Mouse (Mus musculus) midbrain, embryonic 14.5 days (tissue): ENCODE measurements around the gene Camta1. TPM values are rescaled to one million over a fixed set of nuclear protein-coding genes. Genes with fewer than 3 reads are reported as not detected.
A peak's percentile ranks its signal among the peaks of the same experiment; 100 is the strongest.

Experiments used
- ATAC-seq: fragments of 200-750 bp; cut with Nextera tagmentation; 2 replicates; pipeline ENCODE4 v1.8.0; 2017; ENCODE audit warnings: moderate number of reproducible peaks, moderate library complexity; ENCODE audit not compliant: low FRiP score, low TSS enrichment
- DNase-seq: peaks from one replicate; pipeline ENCODE4 v3.0.0-alpha.2; 2015
- H3K27ac ChIP-seq: fragments of 300-500 bp; sonication (generic); replicated peaks from 2 replicates; pipeline ENCODE4 v1.5.1; 2014; ENCODE audit warnings: mild to moderate bottlenecking, low read depth, low read length, moderate library complexity
- H3K27me3 ChIP-seq: fragments of 300-500 bp; sonication (generic); 2 replicates; pipeline ENCODE4 v1.6.1; 2014; ENCODE audit warnings: low read length, control low read depth, mixed read lengths; ENCODE audit not compliant: control insufficient read depth, insufficient read depth
- H3K36me3 ChIP-seq: fragments of 300-500 bp; sonication (generic); 2 replicates; pipeline ENCODE4 v1.6.1; 2014; ENCODE audit warnings: low read length, control low read depth; ENCODE audit not compliant: control insufficient read depth, insufficient read depth
- H3K4me1 ChIP-seq: fragments of 300-500 bp; sonication (generic); 2 replicates; pipeline ENCODE4 v1.6.1; 2014; ENCODE audit warnings: mild to moderate bottlenecking, antibody characterized with exemption, low read length, control low read depth; ENCODE audit not compliant: control insufficient read depth, insufficient read depth
- H3K4me2 ChIP-seq: fragments of 300-500 bp; sonication (generic); 2 replicates; pipeline ENCODE4 v1.6.1; 2014; ENCODE audit warnings: mild to moderate bottlenecking, low read length, moderate library complexity
- H3K4me3 ChIP-seq: fragments of 300-500 bp; sonication (generic); replicated peaks from 2 replicates; pipeline ENCODE4 v1.5.1; 2014; ENCODE audit warnings: low read depth, low read length
- H3K9ac ChIP-seq: fragments of 300-500 bp; sonication (generic); replicated peaks from 2 replicates; pipeline ENCODE4 v1.6.1; 2014; ENCODE audit warnings: mild to moderate bottlenecking, low read length, moderate library complexity
- H3K9me3 ChIP-seq: fragments of 300-500 bp; sonication (generic); 2 replicates; pipeline ENCODE4 v1.6.1; 2016; ENCODE audit warnings: low read length, control low read depth, mixed read lengths; ENCODE audit not compliant: control insufficient read depth
- WGBS: fragments of 180-500 bp; shearing (Covaris S2); extraction: QIAGEN DNeasy Blood & Tissue Kit; methylation state at CpG from one replicate; pipeline ENCODE4 v1.1.7; 2014; 5-methylcytosine and 5-hydroxymethylcytosine counted together
- polyA plus RNA-seq: library from polyadenylated mRNA; unstranded; fragments of >200 nt; fragmentation: Nextera tagmentation; extraction: Ambion mirVana; gene quantifications from 2 replicates; pipeline ENCODE4 v1.2.1, GENCODE M21; 2014

Camta1 gene
- polyA plus RNA-seq, 1 experiment from 2014 or later = 157 TPM

GRCm38 (mm10) chr4:151232028-151232427 is 629.6 kb downstream of the Camta1 start:
- WGBS = 83% methylated on average over 3 of the region's 3 CpGs
- H3K27ac ChIP-seq = no peak overlapping the region
- H3K4me1 ChIP-seq = 0 out of 2 replicates have a peak, but pooled peaks cover 3% of the 10 kb centered on the region
- ATAC-seq (no peak), DNase-seq (no peak)
- H3K9me3 ChIP-seq = no peaks in the 10 kb centered on the region
- H3K36me3 ChIP-seq = no peaks in the 10 kb centered on the region
- H3K9ac ChIP-seq = no peak overlapping the region
- no peak overlapping the region for H3K4me3 ChIP-seq
- H3K27me3 ChIP-seq = no peaks in the 10 kb centered on the region
- no peak overlapping the region for H3K4me2 ChIP-seq

DNA sequence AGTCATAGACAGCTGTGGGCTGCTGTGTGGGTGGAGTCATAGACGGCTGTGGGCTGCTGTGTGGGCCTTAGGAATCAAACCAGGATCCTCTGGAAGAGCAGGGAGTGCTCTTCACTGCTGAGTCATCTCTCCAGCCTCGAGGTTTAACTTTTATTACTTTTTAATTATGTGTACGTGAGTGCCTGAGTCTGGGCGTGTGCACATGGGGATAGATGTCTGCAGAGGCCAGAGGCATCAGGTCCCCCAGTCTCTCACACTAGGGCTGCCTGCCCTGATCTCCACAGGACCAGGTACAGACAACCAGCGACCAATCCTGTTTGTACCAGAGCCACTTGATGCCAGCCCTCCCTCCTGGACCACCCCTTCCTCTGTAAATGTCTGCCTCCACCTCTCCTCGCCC is 632.6 kb downstream of the Camta1 start:
- no peak for DNase-seq
- Histone ChIP-seq H3K4me1 (peaks cover 10% of the 10 kb centered on the region), H3K27ac (no peak overlapping the region), H3K36me3 (no peaks in the 10 kb centered on the region), H3K27me3 (no peaks in the 10 kb centered on the region), H3K9ac (no peak overlapping the region), H3K9me3 (no peaks in the 10 kb centered on the region), H3K4me3 (no peak overlapping the region), H3K4me2 (no peak overlapping the region)
- WGBS = 77% methylated on average over 6 of the region's 6 CpGs
- ATAC-seq = no peak

DNA sequence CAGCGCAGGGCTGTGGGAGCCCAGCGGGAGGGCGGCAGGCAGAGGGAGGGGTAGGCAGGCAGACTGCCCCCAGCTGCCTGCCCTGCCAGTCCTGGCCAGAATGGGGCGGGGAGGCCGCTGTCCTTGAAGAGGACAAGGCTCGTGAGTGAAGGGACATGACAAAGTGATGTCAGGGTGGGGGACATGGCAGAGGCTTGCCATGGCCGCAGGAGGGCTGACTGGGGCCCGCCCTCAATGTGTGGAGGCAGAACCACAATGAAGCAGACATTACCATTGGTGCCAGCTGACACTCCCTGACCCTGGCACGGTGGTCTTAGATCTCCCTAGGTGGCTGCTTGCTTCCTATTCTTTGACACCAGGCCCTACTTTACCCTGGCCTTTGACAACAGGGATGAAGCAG is 635.2 kb downstream of the Camta1 start:
- Histone ChIP-seq H3K36me3 (no peaks in the 10 kb centered on the region), H3K4me2 (no peak overlapping the region), H3K9ac (no peak overlapping the region), H3K27ac (no peak overlapping the region), H3K27me3 (no peaks in the 10 kb centered on the region), H3K9me3 (no peaks in the 10 kb centered on the region), H3K4me1 (peaks cover 29% of the 10 kb centered on the region), H3K4me3 (no peak overlapping the region)
- ATAC-seq = no peak
- DNase-seq = peak; percentile 8
- WGBS = 16% methylated on average over 9 of the region's 9 CpGs

- H3K27ac ChIP-seq = no peak overlapping the region
- H3K9ac ChIP-seq = no peak overlapping the region
- H3K4me1 ChIP-seq = peaks cover 29% of the 10 kb centered on the region
- H3K27me3 ChIP-seq = no peaks in the 10 kb centered on the region
- H3K36me3 ChIP-seq = no peaks in the 10 kb centered on the region
- DNase-seq = no peak
- no peak for ATAC-seq
- no peaks in the 10 kb centered on the region for H3K9me3 ChIP-seq
- no peak overlapping the region for H3K4me3 ChIP-seq
- WGBS = 82% methylated on average over 12 of the region's 12 CpGs
- H3K4me2 ChIP-seq = no peak overlapping the region
Measured at GRCm38 (mm10) chr4:151224017-151224416, 637.7 kb downstream of the Camta1 start.

GRCm38 (mm10) chr4:151223263-151223996 is 638.2 kb downstream of the Camta1 start:
- H3K27me3 ChIP-seq = no peaks in the 10 kb centered on the region
- peak; percentile 10 for DNase-seq
- H3K4me1 ChIP-seq = peaks cover 29% of the 10 kb centered on the region
- no peaks in the 10 kb centered on the region for H3K9me3 ChIP-seq
- H3K36me3 ChIP-seq = no peaks in the 10 kb centered on the region
- H3K9ac ChIP-seq = no peak overlapping the region
- H3K27ac ChIP-seq = peak overlapping the region; percentile 71
- no peak for ATAC-seq
- no peak overlapping the region for H3K4me2 ChIP-seq
- 75% methylated on average over 13 of the region's 13 CpGs for WGBS
- no peak overlapping the region for H3K4me3 ChIP-seq

GRCm38 (mm10) chr4:151222635-151223034 is 639.0 kb downstream of the Camta1 start:
- Histone ChIP-seq H3K27ac (peak overlapping the region; percentile 71), H3K27me3 (no peaks in the 10 kb centered on the region), H3K9ac (no peak overlapping the region), H3K36me3 (no peaks in the 10 kb centered on the region), H3K4me3 (no peak overlapping the region), H3K9me3 (no peaks in the 10 kb centered on the region), H3K4me1 (peaks cover 29% of the 10 kb centered on the region), H3K4me2 (no peak overlapping the region)
- DNase-seq (peak; percentile 77), ATAC-seq (peak; percentile 20; the same call in 1 of the 2 replicates)
- 4% methylated on average over 10 of the region's 10 CpGs for WGBS

DNA sequence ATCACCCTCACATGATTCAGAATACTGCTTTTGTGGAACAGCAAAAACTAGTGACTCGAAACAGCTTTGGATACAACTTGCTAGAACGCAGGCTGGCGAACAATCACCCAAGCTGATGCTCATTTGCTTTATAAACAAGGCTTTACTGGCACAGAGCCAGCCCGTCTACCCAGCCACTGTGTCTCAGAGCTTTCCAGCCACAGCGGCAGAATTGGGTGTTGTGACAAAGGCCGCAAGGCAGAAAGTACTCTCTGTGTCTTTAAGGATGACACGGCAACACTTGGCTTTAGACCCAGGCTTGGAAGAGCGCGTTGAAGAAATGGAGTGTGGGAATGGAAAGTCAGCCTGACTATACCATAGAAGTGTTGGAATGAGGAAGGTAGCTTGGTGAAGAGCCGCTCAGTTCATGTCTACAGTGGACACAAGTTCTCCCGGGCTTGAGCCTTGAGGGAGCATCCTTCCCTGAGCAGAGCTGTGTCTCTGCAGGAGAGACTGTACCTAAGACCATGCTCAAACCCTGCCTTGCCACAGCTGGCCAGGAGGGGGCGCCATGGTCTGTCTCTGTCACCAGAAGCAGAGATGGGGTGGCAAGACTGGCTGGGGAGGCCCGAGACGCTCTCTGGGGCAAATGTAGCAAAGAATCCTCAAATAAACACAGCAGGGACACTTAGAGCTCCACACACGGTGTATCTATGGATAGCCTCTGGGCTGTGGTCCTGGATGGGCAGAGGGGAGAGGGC is 645.0 kb downstream of the Camta1 start:
- Histone ChIP-seq H3K4me2 (no peak overlapping the region), H3K27ac (peak overlapping the region; percentile 41; the same call in 1 of the 2 replicates), H3K27me3 (no peaks in the 10 kb centered on the region), H3K4me3 (no peak overlapping the region), H3K9ac (no peak overlapping the region), H3K36me3 (no peaks in the 10 kb centered on the region), H3K9me3 (no peaks in the 10 kb centered on the region), H3K4me1 (peaks cover 12% of the 10 kb centered on the region)
- no peak for ATAC-seq
- DNase-seq = peak; percentile 83
- WGBS = 62% methylated on average over 15 of the region's 15 CpGs

DNA sequence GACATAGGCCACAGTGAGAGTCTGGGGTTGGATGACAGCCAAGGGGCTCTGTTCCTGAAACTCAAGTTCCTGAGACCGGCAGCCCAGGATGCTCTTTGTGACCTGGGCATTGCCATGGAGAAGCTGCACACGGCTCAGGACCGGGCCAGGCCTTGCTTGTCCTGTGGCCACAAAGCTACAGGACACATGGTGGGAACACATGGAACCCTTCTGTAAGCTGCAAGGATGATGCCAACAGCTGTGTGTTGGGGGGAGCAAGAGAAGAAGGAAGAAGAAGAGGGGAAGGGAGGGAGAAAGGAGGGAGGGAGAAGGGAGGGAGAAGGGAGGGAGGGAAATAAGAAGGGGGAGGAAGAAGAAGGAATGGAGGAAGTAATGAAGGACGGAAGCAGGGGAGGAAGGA is 645.8 kb downstream of the Camta1 start:
- ATAC-seq = no peak
- WGBS = 51% methylated on average over 4 of the region's 4 CpGs
- peaks cover 12% of the 10 kb centered on the region for H3K4me1 ChIP-seq
- H3K4me2 ChIP-seq = no peak overlapping the region
- H3K27me3 ChIP-seq = no peaks in the 10 kb centered on the region
- no peak overlapping the region for H3K9ac ChIP-seq
- no peak overlapping the region for H3K27ac ChIP-seq
- H3K36me3 ChIP-seq = no peaks in the 10 kb centered on the region
- no peak for DNase-seq
- H3K4me3 ChIP-seq = no peak overlapping the region
- no peaks in the 10 kb centered on the region for H3K9me3 ChIP-seq

DNA sequence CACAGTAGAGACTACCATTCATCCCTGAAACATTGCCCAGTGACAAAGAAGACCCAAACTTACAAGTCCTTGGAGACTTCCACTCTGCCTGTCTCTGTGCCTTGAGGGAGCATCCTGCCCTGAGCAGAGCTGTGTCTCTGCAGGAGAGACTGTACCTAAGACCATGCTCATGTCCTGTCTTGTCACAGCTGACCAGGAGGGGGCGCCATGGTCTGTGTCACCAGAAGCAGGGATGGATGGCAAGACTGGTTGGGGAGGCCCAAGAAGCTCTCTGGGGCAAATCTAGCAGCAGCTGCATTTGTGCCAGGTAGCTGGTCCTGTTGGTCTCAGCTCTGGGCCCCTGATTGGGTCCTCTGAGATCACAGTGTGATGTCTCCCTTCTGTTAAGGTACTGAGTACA is 646.5 kb downstream of the Camta1 start:
- 59% methylated on average over 1 of the region's 1 CpGs for WGBS
- H3K4me1 ChIP-seq = peaks cover 12% of the 10 kb centered on the region
- no peak overlapping the region for H3K4me3 ChIP-seq
- H3K27me3 ChIP-seq = no peaks in the 10 kb centered on the region
- no peak overlapping the region for H3K27ac ChIP-seq
- H3K36me3 ChIP-seq = no peaks in the 10 kb centered on the region
- no peak overlapping the region for H3K4me2 ChIP-seq
- H3K9me3 ChIP-seq = no peaks in the 10 kb centered on the region
- no peak for ATAC-seq
- DNase-seq = peak; percentile 8
- no peak overlapping the region for H3K9ac ChIP-seq
